ENCODE assay signal across 9 mouse cellular contexts in genomic region chr5:91307907-91308306, GRCm38 (mm10).
DNase-seq lines count a peak whose midpoint lies in the region; ATAC-seq lines count a peak whose summit lies in the region.
"Had no signal": no experiment of that assay in that cellular context is flagged by ENCODE, and none has a peak within 500 bp of the region (broad histone marks: within the 10 kb centered on the region; RNA-seq: fewer than 3 reads in every experiment).

No protein-coding gene starts in this region.

- no peak overlapping the region for H3K27ac ChIP-seq in heart, embryonic 11.5 days (ENCODE audit: low read depth, low read length)
- no peak overlapping the region for H3K27ac ChIP-seq in midbrain, embryonic 11.5 days (ENCODE audit: low read depth, low read length)
- H3K27ac ChIP-seq: limb, embryonic 15.5 days had no signal

- H3K36me3 ChIP-seq in heart, embryonic 11.5 days (ENCODE audit: control insufficient read depth, insufficient read depth, low read length) = no peaks in the 10 kb centered on the region
- no peaks in the 10 kb centered on the region for H3K36me3 ChIP-seq in midbrain, embryonic 11.5 days (ENCODE audit: control insufficient read depth, insufficient read depth, low read length)
- H3K36me3 ChIP-seq: limb, embryonic 15.5 days had no signal

- ATAC-seq in heart, embryonic 11.5 days (replicated peaks; ENCODE audit: insufficient number of reproducible peaks, low FRiP score, low TSS enrichment) = no peak
- peak; percentile 87 for ATAC-seq in common myeloid progenitor, adult 5-6 weeks (replicated peaks; ENCODE audit: low read depth, poor library complexity, severe bottlenecking)
- peak; percentile 82 to 88 for ATAC-seq in hematopoietic stem cell, adult 5-6 weeks (replicated peaks in 1 of 2; ENCODE audit: insufficient read depth in 1 of 2, low FRiP score in 2 of 2, low TSS enrichment in 1 of 2, low read depth in 1 of 2, poor library complexity in 2 of 2, severe bottlenecking in 2 of 2)
- ATAC-seq in midbrain, embryonic 11.5 days (ENCODE audit: low FRiP score) = peak; percentile 71; the same call in 1 of the 2 replicates

- no peak overlapping the region for H3K4me3 ChIP-seq in heart, embryonic 11.5 days (ENCODE audit: low read depth, low read length)
- H3K4me3 ChIP-seq in midbrain, embryonic 11.5 days (ENCODE audit: low read depth, low read length) = no peak overlapping the region
- H3K4me3 ChIP-seq: limb, embryonic 15.5 days had no signal

- H3K9me3 ChIP-seq in heart, embryonic 11.5 days (replicated peaks; ENCODE audit: control insufficient read depth, low read length) = no peaks in the 10 kb centered on the region
- no peaks in the 10 kb centered on the region for H3K9me3 ChIP-seq in midbrain, embryonic 11.5 days (ENCODE audit: control insufficient read depth, low read length)
- H3K9me3 ChIP-seq: limb, embryonic 15.5 days had no signal

- H3K4me2 ChIP-seq in heart, embryonic 11.5 days = no peak overlapping the region
- no peak overlapping the region for H3K4me2 ChIP-seq in midbrain, embryonic 11.5 days
- H3K4me2 ChIP-seq: limb, embryonic 15.5 days had no signal

- H3K4me1 ChIP-seq in heart, embryonic 11.5 days (ENCODE audit: control insufficient read depth, insufficient read depth, low read length) = no peaks in the 10 kb centered on the region
- H3K4me1 ChIP-seq in midbrain, embryonic 11.5 days (ENCODE audit: control insufficient read depth, insufficient read depth, low read length) = no peaks in the 10 kb centered on the region
- H3K4me1 ChIP-seq: limb, embryonic 15.5 days had no signal

- 16% methylated on average over 1 of the region's 1 CpGs for whole genome bisulfite sequencing in heart, embryonic 11.5 days (ENCODE audit: insufficient replicate concordance)
- 24% methylated on average over 1 of the region's 1 CpGs for WGBS in midbrain, embryonic 11.5 days

- DNase-seq in heart, adult 9 months (ENCODE audit: low spot score in 2 of 2) = peak; percentile 5 to 16
- peak; percentile 26 for DNase-seq in MEL-GATA-1-ER (ENCODE audit: extremely low read depth, low read depth)
- peak; percentile 68 for DNase-seq in layer of hippocampus, adult 9-10 months (ENCODE audit: low spot score)
- DNase-seq in midbrain, embryonic 11.5 days (ENCODE audit: low spot score, missing footprints) = peak; percentile 92
- DNase-seq in yolk sac, embryonic 10.5 days (ENCODE audit: low spot score) = no peak

- H3K9ac ChIP-seq in heart, embryonic 11.5 days (ENCODE audit: low read depth, low read length) = no peak overlapping the region
- H3K9ac ChIP-seq in midbrain, embryonic 11.5 days (ENCODE audit: low read length) = no peak overlapping the region
- H3K9ac ChIP-seq: limb, embryonic 15.5 days had no signal

- no peaks in the 10 kb centered on the region for H3K27me3 ChIP-seq in heart, embryonic 11.5 days (ENCODE audit: control insufficient read depth, insufficient read depth, low read length)
- H3K27me3 ChIP-seq in midbrain, embryonic 11.5 days (ENCODE audit: control insufficient read depth, insufficient read depth, low read length) = no peaks in the 10 kb centered on the region
- H3K27me3 ChIP-seq: limb, embryonic 15.5 days had no signal
